Comparison of ENCODE assay signal across 17 mouse cellular contexts in the genomic region with DNA sequence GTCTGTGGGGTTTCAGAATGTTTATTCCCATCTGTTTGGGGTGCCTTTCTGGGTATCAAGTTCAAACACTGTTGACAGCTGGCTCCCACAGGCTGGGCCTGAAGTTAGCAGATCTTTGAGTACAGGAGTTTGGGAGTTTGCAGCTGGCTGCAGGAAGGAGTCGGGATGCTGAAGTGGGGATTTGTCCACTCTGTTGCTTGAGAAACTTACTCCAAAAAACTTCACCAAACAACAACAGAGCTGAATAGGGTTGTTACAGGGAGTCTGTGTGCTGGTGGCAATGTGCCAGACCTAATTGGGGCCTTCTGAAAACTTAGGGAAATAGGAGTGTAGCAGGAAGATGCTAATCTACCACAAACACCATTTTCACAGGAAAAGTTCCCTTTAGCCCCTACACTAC. TPM values are rescaled to one million over a fixed set of nuclear protein-coding genes. Genes with fewer than 3 reads are reported as not detected.
A peak's percentile ranks its signal among the peaks of the same experiment; 100 is the strongest.
DNase-seq lines count a peak whose midpoint lies in the region; ATAC-seq lines count a peak whose summit lies in the region.
"Had no signal": no experiment of that assay in that cellular context is flagged by ENCODE, and none has a peak within 500 bp of the region (broad histone marks: within the 10 kb centered on the region; RNA-seq: fewer than 3 reads in every experiment).

No protein-coding gene starts in this region.

- intact Hi-C loops in left cerebral cortex, postnatal 10 days (cut with DNase I) = no loop called here

- H3K4me3 ChIP-seq in forebrain, embryonic 11.5 days (ENCODE audit: low read depth, low read length) = no peak overlapping the region
- H3K4me3 ChIP-seq in forebrain, embryonic 12.5 days (replicated peaks) = no peak overlapping the region
- H3K4me3 ChIP-seq in limb, embryonic 12.5 days (replicated peaks) = no peak overlapping the region
- no peak overlapping the region for H3K4me3 ChIP-seq in limb, embryonic 10.5 days
- H3K4me3 ChIP-seq: heart, embryonic 13.5 days; hindbrain, embryonic 10.5 days; neural tube, embryonic 15.5 days had no signal

- no peaks in the 10 kb centered on the region for H3K36me3 ChIP-seq in forebrain, embryonic 11.5 days (ENCODE audit: control insufficient read depth, insufficient read depth, low read length)
- H3K36me3 ChIP-seq in forebrain, embryonic 12.5 days (replicated peaks) = no peaks in the 10 kb centered on the region
- H3K36me3 ChIP-seq in limb, embryonic 12.5 days = no peaks in the 10 kb centered on the region
- no peaks in the 10 kb centered on the region for H3K36me3 ChIP-seq in limb, embryonic 10.5 days
- H3K36me3 ChIP-seq: heart, embryonic 13.5 days; hindbrain, embryonic 10.5 days; neural tube, embryonic 15.5 days had no signal

- DNase-seq in forebrain, embryonic 11.5 days (ENCODE audit: low spot score) = peak; percentile 51
- DNase-seq in limb, embryonic 10.5 days (ENCODE audit: low spot score) = no peak
- DNase-seq in frontal cortex, postnatal 14 days (ENCODE audit: low spot score in 2 of 2) = peak; percentile 6 to 13
- DNase-seq in left cerebral cortex, postnatal 10 days (ENCODE audit: extremely low spot score in 1 of 2, low spot score in 2 of 2) = peak; percentile 6 to 22
- DNase-seq in yolk sac, embryonic 10.5 days (ENCODE audit: low spot score) = no peak
- DNase-seq in testis, postnatal 10 days (ENCODE audit: low spot score) = no peak
- DNase-seq: cerebellum, adult 11-12 months; gastrocnemius, postnatal 14 days; kidney, adult 8-10 months had no signal

- H3K4me1 ChIP-seq in forebrain, embryonic 11.5 days (replicated peaks; ENCODE audit: control insufficient read depth, insufficient read depth, low read length) = no peaks in the 10 kb centered on the region; the same call in 1 of the 2 replicates
- H3K4me1 ChIP-seq in forebrain, embryonic 12.5 days = peaks cover 12% of the 10 kb centered on the region; the same call in 1 of the 2 replicates
- peaks cover 21% of the 10 kb centered on the region for H3K4me1 ChIP-seq in limb, embryonic 12.5 days (replicated peaks)
- H3K4me1 ChIP-seq in limb, embryonic 10.5 days = peaks cover 10% of the 10 kb centered on the region
- H3K4me1 ChIP-seq: neural tube, embryonic 15.5 days had no signal

- no peaks in the 10 kb centered on the region for H3K9me3 ChIP-seq in forebrain, embryonic 11.5 days (ENCODE audit: control insufficient read depth, low read length)
- H3K9me3 ChIP-seq in forebrain, embryonic 12.5 days = no peaks in the 10 kb centered on the region
- H3K9me3 ChIP-seq in limb, embryonic 12.5 days = no peaks in the 10 kb centered on the region
- no peaks in the 10 kb centered on the region for H3K9me3 ChIP-seq in limb, embryonic 10.5 days (replicated peaks)
- H3K9me3 ChIP-seq: heart, embryonic 13.5 days; hindbrain, embryonic 10.5 days; neural tube, embryonic 15.5 days had no signal

- no peak overlapping the region for H3K9ac ChIP-seq in forebrain, embryonic 11.5 days (ENCODE audit: low read length)
- H3K9ac ChIP-seq in forebrain, embryonic 12.5 days = no peak overlapping the region
- H3K9ac ChIP-seq in limb, embryonic 12.5 days (replicated peaks) = no peak overlapping the region
- H3K9ac ChIP-seq: heart, embryonic 13.5 days; neural tube, embryonic 15.5 days had no signal

- WGBS in forebrain, embryonic 11.5 days = 45% methylated on average over 1 of the region's 1 CpGs
- 33% methylated on average over 1 of the region's 1 CpGs for WGBS in forebrain, embryonic 12.5 days
- WGBS in limb, embryonic 12.5 days = 36% methylated on average over 1 of the region's 1 CpGs
- WGBS in limb, embryonic 10.5 days = 70% methylated on average over 1 of the region's 1 CpGs

- no peak for ATAC-seq in forebrain, embryonic 11.5 days (replicated peaks; ENCODE audit: low FRiP score)
- no peak for ATAC-seq in forebrain, embryonic 12.5 days (ENCODE audit: low FRiP score)
- ATAC-seq in limb, embryonic 12.5 days (ENCODE audit: insufficient number of reproducible peaks, insufficient read depth, low FRiP score, low TSS enrichment, low read depth) = no peak

- H3K27ac ChIP-seq in forebrain, embryonic 11.5 days (ENCODE audit: low read depth, low read length) = no peak overlapping the region
- no peak overlapping the region for H3K27ac ChIP-seq in forebrain, embryonic 12.5 days
- H3K27ac ChIP-seq in limb, embryonic 12.5 days = peak overlapping the region; percentile 19; the same call in 1 of the 2 replicates
- H3K27ac ChIP-seq in limb, embryonic 10.5 days = no peak overlapping the region
- H3K27ac ChIP-seq: heart, embryonic 13.5 days; hindbrain, embryonic 10.5 days; neural tube, embryonic 15.5 days had no signal

- no peak overlapping the region for H3K4me2 ChIP-seq in forebrain, embryonic 11.5 days (ENCODE audit: low read depth, low read length, severe bottlenecking)
- H3K4me2 ChIP-seq in forebrain, embryonic 12.5 days = no peak overlapping the region
- no peak overlapping the region for H3K4me2 ChIP-seq in limb, embryonic 12.5 days
- H3K4me2 ChIP-seq: heart, embryonic 13.5 days; neural tube, embryonic 15.5 days had no signal

- no peaks in the 10 kb centered on the region for H3K27me3 ChIP-seq in forebrain, embryonic 11.5 days (ENCODE audit: control insufficient read depth, insufficient read depth, low read length)
- H3K27me3 ChIP-seq in forebrain, embryonic 12.5 days = no peaks in the 10 kb centered on the region; the same call in 1 of the 2 replicates
- no peaks in the 10 kb centered on the region for H3K27me3 ChIP-seq in limb, embryonic 12.5 days
- H3K27me3 ChIP-seq in limb, embryonic 10.5 days (ENCODE audit: low read depth, poor library complexity, severe bottlenecking) = peaks cover 4% of the 10 kb centered on the region; the same call in 1 of the 2 replicates
- H3K27me3 ChIP-seq: heart, embryonic 13.5 days; neural tube, embryonic 15.5 days had no signal

RNA-seq across cellular contexts. Expression of a gene that starts 51.1 kb away (rescaled TPM):
- 0.43 TPM in 1 of 2 replicates, not detected in the other for polyA plus RNA-seq in forebrain, embryonic 11.5 days (2014; fragmentation: Nextera tagmentation; extraction: Ambion mirVana)
- polyA plus RNA-seq in forebrain, embryonic 12.5 days (2016; fragmentation: Nextera tagmentation; extraction: Ambion mirVana) = 0.31 and 0.33 TPM in 2 replicates
- not detected in 2 replicates for polyA plus RNA-seq in limb, embryonic 12.5 days (2016; fragmentation: Nextera tagmentation; extraction: Ambion mirVana)
- not detected in 2 replicates for polyA plus RNA-seq in limb, embryonic 10.5 days (2016; fragmentation: Nextera tagmentation; extraction: Ambion mirVana)
- total RNA-seq in left cerebral cortex, postnatal 10 days (2021) = under 1 TPM; 0.14 to 0.26 TPM
- total RNA-seq: adrenal gland, postnatal 4 days; gastrocnemius, postnatal 14 days had no signal
- polyA plus RNA-seq: heart, embryonic 13.5 days; liver, embryonic 16.5 days; small intestine, adult 2 months had no signal

Comparison
In these comparisons a context has a peak if more than half of its experiments do, and no peak if none do; other contexts are left out.
1. DNase-seq: peak in forebrain, embryonic 11.5 days (single experiment), frontal cortex, postnatal 14 days (2 of 2) and left cerebral cortex, postnatal 10 days (2 of 2); none in limb, embryonic 10.5 days (single experiment), yolk sac, embryonic 10.5 days (single experiment) and testis, postnatal 10 days (single experiment).